Mouse (Mus musculus): ENCODE data around the gene Des.

DNA sequence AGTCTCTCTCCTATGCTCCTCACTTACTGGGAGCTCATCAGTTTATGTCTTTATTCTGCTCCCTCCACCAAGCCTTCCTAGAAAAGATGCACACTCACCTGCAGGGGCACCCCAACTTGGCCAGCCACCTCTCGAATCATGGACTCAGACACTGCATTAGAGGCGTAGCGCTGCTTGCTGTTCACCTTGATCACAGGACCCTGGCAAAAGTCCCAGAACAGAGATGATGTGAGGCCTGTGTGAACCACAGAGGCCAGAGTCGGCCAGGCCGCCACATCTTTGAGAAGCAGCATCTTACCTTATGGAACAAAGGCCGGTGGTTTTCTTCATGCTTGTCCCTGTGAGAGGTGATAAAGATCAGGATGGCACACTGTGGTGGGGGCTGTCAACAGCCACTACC lies 48.4 kb upstream of the Des start:
- TF ChIP-seq TAL1 (IDR thresholded peaks at IDR 0.05; ENCODE audit: low read length) (no peak), GATA1 (IDR thresholded peaks at IDR 0.05; ENCODE audit: low read length) (no peak)

Measured in erythroblast, embryonic 14.5 days (primary cell).